Mouse (Mus musculus): ENCODE data around the gene Lce1a1. TPM values are rescaled to one million over a fixed set of nuclear protein-coding genes. Genes with fewer than 3 reads are reported as not detected.

The Lce1a1 gene
- polyA plus RNA-seq, 1 experiment from 2014 or later: 0.40 TPM

- Histone ChIP-seq H3K27me3 (ENCODE audit: control insufficient read depth, insufficient read depth, low read length) (no peaks in the 10 kb centered on the region), H3K4me1 (ENCODE audit: control insufficient read depth, insufficient read depth, low read length) (no peaks in the 10 kb centered on the region), H3K36me3 (ENCODE audit: control insufficient read depth, insufficient read depth, low read length) (no peaks in the 10 kb centered on the region), H3K9me3 (replicated peaks; ENCODE audit: control insufficient read depth, low read length) (no peaks in the 10 kb centered on the region), H3K4me2 (ENCODE audit: low read depth, low read length) (no peak overlapping the region), H3K4me3 (replicated peaks; ENCODE audit: low read length) (no peak overlapping the region), H3K9ac (ENCODE audit: low read length) (no peak overlapping the region), H3K27ac (ENCODE audit: low read length) (no peak overlapping the region)
- WGBS: 39% methylated on average over 1 of the region's 1 CpGs
- ATAC-seq (ENCODE audit: insufficient read depth, low FRiP score): no peak
Observed at GRCm38 (mm10) chr3:92637745-92638652, 10.1 kb downstream of the Lce1a1 start.

- Histone ChIP-seq H3K4me2 (ENCODE audit: low read depth, low read length) (no peak within 1 kb of the TSS), H3K27me3 (ENCODE audit: control insufficient read depth, insufficient read depth, low read length) (no peaks in the 10 kb centered on the region), H3K4me3 (replicated peaks; ENCODE audit: low read length) (no peak within 1 kb of the TSS), H3K4me1 (ENCODE audit: control insufficient read depth, insufficient read depth, low read length) (no peaks in the 10 kb centered on the region), H3K36me3 (ENCODE audit: control insufficient read depth, insufficient read depth, low read length) (no peaks in the 10 kb centered on the region), H3K9me3 (replicated peaks; ENCODE audit: control insufficient read depth, low read length) (no peaks in the 10 kb centered on the region), H3K27ac (ENCODE audit: low read length) (no peak within 1 kb of the TSS), H3K9ac (ENCODE audit: low read length) (no peak within 1 kb of the TSS)
- WGBS: 51% methylated on average over 2 of the region's 2 CpGs
- ATAC-seq (ENCODE audit: insufficient read depth, low FRiP score): no peak
Observed at GRCm38 (mm10) chr3:92621560-92621959, 26.5 kb downstream of the Lce1a1 start, which contains the start of gene Lce6a. TSS of gene Lce6a (minus strand) at chr3:92621660.

GRCm38 (mm10) chr3:92609804-92610203, 38.3 kb downstream of the Lce1a1 start:
- 49% methylated on average over 1 of the region's 1 CpGs for WGBS
- no peak overlapping the region for H3K4me2 ChIP-seq (ENCODE audit: low read depth, low read length)

GRCm38 (mm10) chr3:92607392-92607791, 40.7 kb downstream of the Lce1a1 start, which contains the start of gene 2210017I01Rik:
TSS of gene 2210017I01Rik (minus strand) at chr3:92607492.
- no peak for ATAC-seq (ENCODE audit: insufficient read depth, low FRiP score)
- Histone ChIP-seq H3K4me1 (ENCODE audit: control insufficient read depth, insufficient read depth, low read length) (no peaks in the 10 kb centered on the region), H3K4me2 (ENCODE audit: low read depth, low read length) (no peak within 1 kb of the TSS), H3K27me3 (ENCODE audit: control insufficient read depth, insufficient read depth, low read length) (no peaks in the 10 kb centered on the region), H3K36me3 (ENCODE audit: control insufficient read depth, insufficient read depth, low read length) (no peaks in the 10 kb centered on the region), H3K9ac (ENCODE audit: low read length) (no peak within 1 kb of the TSS), H3K4me3 (replicated peaks; ENCODE audit: low read length) (no peak within 1 kb of the TSS), H3K27ac (ENCODE audit: low read length) (no peak within 1 kb of the TSS), H3K9me3 (replicated peaks; ENCODE audit: control insufficient read depth, low read length) (no peaks in the 10 kb centered on the region)

More at GRCm38 (mm10) chr3:92609804-92610203, 38.3 kb downstream of the Lce1a1 start:
- no peak overlapping the region for H3K4me3 ChIP-seq (replicated peaks; ENCODE audit: low read length)
- no peak overlapping the region for H3K9ac ChIP-seq (ENCODE audit: low read length)
- no peaks in the 10 kb centered on the region for H3K4me1 ChIP-seq (ENCODE audit: control insufficient read depth, insufficient read depth, low read length)
- no peak for ATAC-seq (ENCODE audit: insufficient read depth, low FRiP score)
- H3K27ac ChIP-seq (ENCODE audit: low read length): no peak overlapping the region
- no peaks in the 10 kb centered on the region for H3K9me3 ChIP-seq (replicated peaks; ENCODE audit: control insufficient read depth, low read length)
- no peaks in the 10 kb centered on the region for H3K36me3 ChIP-seq (ENCODE audit: control insufficient read depth, insufficient read depth, low read length)
- H3K27me3 ChIP-seq (ENCODE audit: control insufficient read depth, insufficient read depth, low read length): no peaks in the 10 kb centered on the region

GRCm38 (mm10) chr3:92602169-92602568, 45.9 kb downstream of the Lce1a1 start:
- Histone ChIP-seq H3K4me3 (replicated peaks; ENCODE audit: low read length) (no peak overlapping the region), H3K9ac (ENCODE audit: low read length) (no peak overlapping the region), H3K9me3 (replicated peaks; ENCODE audit: control insufficient read depth, low read length) (no peaks in the 10 kb centered on the region), H3K4me1 (ENCODE audit: control insufficient read depth, insufficient read depth, low read length) (no peaks in the 10 kb centered on the region), H3K27ac (ENCODE audit: low read length) (no peak overlapping the region), H3K27me3 (ENCODE audit: control insufficient read depth, insufficient read depth, low read length) (no peaks in the 10 kb centered on the region), H3K4me2 (ENCODE audit: low read depth, low read length) (no peak overlapping the region), H3K36me3 (ENCODE audit: control insufficient read depth, insufficient read depth, low read length) (no peaks in the 10 kb centered on the region)
- no peak for ATAC-seq (ENCODE audit: insufficient read depth, low FRiP score)
- 58% methylated on average over 1 of the region's 1 CpGs for WGBS

GRCm38 (mm10) chr3:92600456-92600855, 47.7 kb downstream of the Lce1a1 start:
- H3K9ac ChIP-seq (ENCODE audit: low read length): no peak overlapping the region
- 45% methylated on average over 1 of the region's 1 CpGs for WGBS
- H3K4me2 ChIP-seq (ENCODE audit: low read depth, low read length): no peak overlapping the region
- H3K27me3 ChIP-seq (ENCODE audit: control insufficient read depth, insufficient read depth, low read length): no peaks in the 10 kb centered on the region
- no peak overlapping the region for H3K27ac ChIP-seq (ENCODE audit: low read length)
- no peaks in the 10 kb centered on the region for H3K9me3 ChIP-seq (replicated peaks; ENCODE audit: control insufficient read depth, low read length)
- no peaks in the 10 kb centered on the region for H3K36me3 ChIP-seq (ENCODE audit: control insufficient read depth, insufficient read depth, low read length)
- no peaks in the 10 kb centered on the region for H3K4me1 ChIP-seq (ENCODE audit: control insufficient read depth, insufficient read depth, low read length)
- no peak for ATAC-seq (ENCODE audit: insufficient read depth, low FRiP score)
- H3K4me3 ChIP-seq (replicated peaks; ENCODE audit: low read length): no peak overlapping the region

- Histone ChIP-seq H3K27me3 (ENCODE audit: control insufficient read depth, insufficient read depth, low read length) (no peaks in the 10 kb centered on the region), H3K9me3 (replicated peaks; ENCODE audit: control insufficient read depth, low read length) (no peaks in the 10 kb centered on the region), H3K36me3 (ENCODE audit: control insufficient read depth, insufficient read depth, low read length) (no peaks in the 10 kb centered on the region), H3K4me3 (replicated peaks; ENCODE audit: low read length) (no peak overlapping the region), H3K9ac (ENCODE audit: low read length) (no peak overlapping the region), H3K4me1 (ENCODE audit: control insufficient read depth, insufficient read depth, low read length) (no peaks in the 10 kb centered on the region), H3K27ac (ENCODE audit: low read length) (no peak overlapping the region), H3K4me2 (ENCODE audit: low read depth, low read length) (no peak overlapping the region)
- no peak for ATAC-seq (ENCODE audit: insufficient read depth, low FRiP score)
Observed at GRCm38 (mm10) chr3:92599973-92600372, 48.1 kb downstream of the Lce1a1 start.

- no peak for ATAC-seq (ENCODE audit: insufficient read depth, low FRiP score)
- H3K9me3 ChIP-seq (replicated peaks; ENCODE audit: control insufficient read depth, low read length): no peaks in the 10 kb centered on the region
- WGBS: 86% methylated on average over 2 of the region's 2 CpGs
- H3K36me3 ChIP-seq (ENCODE audit: control insufficient read depth, insufficient read depth, low read length): no peaks in the 10 kb centered on the region
- no peak overlapping the region for H3K9ac ChIP-seq (ENCODE audit: low read length)
- H3K27me3 ChIP-seq (ENCODE audit: control insufficient read depth, insufficient read depth, low read length): no peaks in the 10 kb centered on the region
- H3K4me2 ChIP-seq (ENCODE audit: low read depth, low read length): no peak overlapping the region
- H3K27ac ChIP-seq (ENCODE audit: low read length): no peak overlapping the region
- H3K4me3 ChIP-seq (replicated peaks; ENCODE audit: low read length): no peak overlapping the region
- H3K4me1 ChIP-seq (ENCODE audit: control insufficient read depth, insufficient read depth, low read length): no peaks in the 10 kb centered on the region
Observed at GRCm38 (mm10) chr3:92598429-92598828, 49.7 kb downstream of the Lce1a1 start.
